Mouse (Mus musculus) liver, adult 2 months (tissue): ENCODE data around the gene Gm38394.

ENCODE experiments used
- CTCF ChIP-seq: fragments of 200-500 bp; IDR thresholded peaks from 2 replicates; pipeline ENCODE4 v1.5.1; 2011; ENCODE audit warnings: low read depth, low read length, control low read depth
- POLR2A ChIP-seq: fragments of 200-500 bp; IDR thresholded peaks from 2 replicates; pipeline ENCODE4 v1.6.1; 2011; ENCODE audit warnings: low read length, control low read depth; ENCODE audit not compliant: insufficient read depth; ENCODE audit errors: extremely low read depth

GRCm38 (mm10) chr1:133685749-133686519 is 24.8 kb upstream of the Gm38394 start:
- TF ChIP-seq CTCF (no peak), POLR2A (no peak)
